Mouse (Mus musculus): ENCODE results near the gene Taar9. TPM values are rescaled to one million over a fixed set of nuclear protein-coding genes. Genes with fewer than 3 reads are reported as not detected.

Gene Taar9
- not detected for polyA plus RNA-seq (2014; fragmentation: Illumina TruSeq; extraction: RNeasy Lipid Tissue Mini Kit (QIAGEN cat#74804); ENCODE audit: insufficient read depth, low read depth, low replicate concordance)

DNA sequence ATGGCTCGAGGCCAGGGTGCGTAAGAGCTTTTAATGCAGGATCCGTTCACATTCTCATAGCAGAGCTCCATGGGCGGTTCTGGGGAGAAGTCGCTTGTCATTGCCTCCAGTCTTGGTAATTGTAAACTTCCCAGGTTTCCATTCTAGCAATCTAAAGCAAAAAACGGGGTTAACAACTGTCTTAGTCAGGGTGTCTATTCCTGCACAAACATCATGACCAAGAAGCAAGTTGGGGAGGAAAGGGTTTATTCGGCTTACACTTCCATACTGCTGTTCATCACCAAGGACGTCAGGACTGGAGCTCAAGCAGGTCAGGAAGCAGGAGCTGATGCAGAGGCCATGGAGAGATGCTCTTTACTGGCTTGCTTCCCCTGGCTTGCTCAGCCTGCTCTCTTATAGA is at the start of gene Taar9:
Taar9 (minus strand) TSS at position 101 of the 400 bp plus-strand sequence.

DNA sequence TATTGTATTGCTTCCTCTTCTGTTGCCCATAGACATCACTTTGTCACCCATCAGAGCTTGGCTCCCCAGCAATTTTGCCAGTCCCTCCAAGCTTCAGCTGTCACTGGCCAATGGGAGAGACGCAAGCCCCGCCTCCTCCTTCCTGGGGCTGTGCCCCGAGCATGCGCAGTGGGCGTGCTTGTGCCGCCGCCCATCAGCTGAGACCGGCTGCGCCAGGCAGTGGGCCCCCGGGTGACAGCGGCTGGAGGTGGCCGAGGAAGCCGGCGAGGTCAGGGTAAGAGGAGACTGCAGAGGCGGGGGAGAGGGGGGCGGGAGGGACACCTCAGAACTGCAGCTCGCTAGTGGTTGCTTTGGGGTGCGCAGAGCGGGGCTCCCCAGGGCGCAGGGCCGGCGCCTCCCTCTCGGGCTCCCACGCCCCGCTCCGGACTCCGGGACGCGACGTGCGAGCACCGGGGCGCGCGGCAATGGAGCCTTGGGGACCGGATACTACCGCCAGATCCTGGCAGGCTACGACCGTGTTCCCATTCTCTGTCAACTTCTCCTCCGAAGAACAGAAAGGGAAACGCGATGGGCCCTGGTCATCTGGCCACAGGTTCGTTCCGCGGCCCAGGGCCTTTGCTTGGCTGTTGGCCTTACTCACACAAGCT is 39.9 kb upstream of the Taar9 start, which contains the start of gene Stx7:
Stx7 (plus strand) TSS at position 168 of the 647 bp plus-strand sequence.

DNA sequence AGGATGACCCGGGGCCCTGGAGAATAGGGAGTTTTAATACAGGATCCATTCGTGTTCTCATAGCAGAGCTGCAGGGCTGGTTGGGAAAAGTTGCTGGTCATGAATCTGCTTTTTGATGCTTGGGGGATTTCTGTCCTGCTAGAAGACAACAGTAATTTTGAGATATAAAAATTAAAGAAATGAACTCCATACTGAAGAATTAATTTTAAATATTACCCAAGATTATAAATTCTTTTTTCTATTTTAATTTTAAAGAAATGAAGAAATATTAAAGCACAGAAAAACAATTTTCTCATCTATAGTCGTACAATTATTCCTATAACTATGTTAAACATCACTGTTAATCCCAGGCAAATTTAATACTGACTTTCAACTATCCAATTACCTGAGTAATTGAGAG is 7.5 kb downstream of the Taar9 start, which contains the start of gene Taar8c:
Taar8c (minus strand) TSS at position 101 of the 400 bp plus-strand sequence.

DNA sequence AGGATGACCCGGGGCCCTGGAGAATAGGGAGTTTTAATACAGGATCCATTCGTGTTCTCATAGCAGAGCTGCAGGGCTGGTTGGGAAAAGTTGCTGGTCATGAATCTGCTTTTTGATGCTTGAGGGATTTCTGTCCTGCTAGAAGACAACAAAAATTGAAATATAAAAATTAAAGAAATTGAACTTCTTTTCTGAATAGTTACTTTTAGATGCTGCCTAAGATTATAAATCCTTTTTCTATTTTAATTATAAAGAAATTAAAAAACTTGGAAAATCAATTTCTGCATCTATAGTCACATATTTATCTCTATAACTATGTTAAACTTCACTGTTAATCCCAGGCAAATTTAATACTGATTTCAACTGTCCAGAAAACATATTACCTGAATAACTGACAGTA is 17.1 kb downstream of the Taar9 start, which contains the start of gene Taar8b:
Taar8b (minus strand) TSS at position 101 of the 400 bp plus-strand sequence.

DNA sequence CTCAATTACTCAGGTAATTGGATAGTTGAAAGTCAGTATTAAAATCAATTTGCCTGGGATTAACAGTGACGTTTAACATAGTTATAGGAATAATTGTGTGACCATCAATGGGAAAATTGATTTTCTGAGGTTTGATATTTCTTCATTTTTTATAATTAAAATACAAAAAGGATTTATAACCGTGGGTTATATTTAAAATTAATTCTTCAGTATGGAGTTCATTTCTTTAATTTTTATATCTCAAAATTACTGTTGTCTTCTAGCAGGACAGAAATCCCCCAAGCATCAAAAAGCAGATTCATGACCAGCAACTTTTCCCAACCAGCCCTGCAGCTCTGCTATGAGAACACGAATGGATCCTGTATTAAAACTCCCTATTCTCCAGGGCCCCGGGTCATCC is 33.1 kb downstream of the Taar9 start, which contains the start of gene Taar8a:
Taar8a (plus strand) TSS at position 301 of the 400 bp plus-strand sequence.

Other genes with a start within 250 kb of the Taar9 start
- gene Vnn1, start 214.8 kb downstream of the Taar9 start, polyA plus RNA-seq (2014; fragmentation: Illumina TruSeq; extraction: RNeasy Lipid Tissue Mini Kit (QIAGEN cat#74804); ENCODE audit: insufficient read depth, low read depth, low replicate concordance), result 8.9 TPM
- not detected for gene Taar1, start 189.2 kb downstream of the Taar9 start, polyA plus RNA-seq (2014; fragmentation: Illumina TruSeq; extraction: RNeasy Lipid Tissue Mini Kit (QIAGEN cat#74804); ENCODE audit: insufficient read depth, low read depth, low replicate concordance)
- gene Taar2, start 171.0 kb downstream of the Taar9 start, polyA plus RNA-seq (2014; fragmentation: Illumina TruSeq; extraction: RNeasy Lipid Tissue Mini Kit (QIAGEN cat#74804); ENCODE audit: insufficient read depth, low read depth, low replicate concordance), result 0.24 TPM
- not detected for gene Taar3, start 160.0 kb downstream of the Taar9 start, polyA plus RNA-seq (2014; fragmentation: Illumina TruSeq; extraction: RNeasy Lipid Tissue Mini Kit (QIAGEN cat#74804); ENCODE audit: insufficient read depth, low read depth, low replicate concordance)
- gene Taar4, start 149.0 kb downstream of the Taar9 start, polyA plus RNA-seq (2014; fragmentation: Illumina TruSeq; extraction: RNeasy Lipid Tissue Mini Kit (QIAGEN cat#74804); ENCODE audit: insufficient read depth, low read depth, low replicate concordance), result not detected
- gene Taar5, start 138.8 kb downstream of the Taar9 start, polyA plus RNA-seq (2014; fragmentation: Illumina TruSeq; extraction: RNeasy Lipid Tissue Mini Kit (QIAGEN cat#74804); ENCODE audit: insufficient read depth, low read depth, low replicate concordance), result not detected
- not detected for gene Taar6, start 123.9 kb downstream of the Taar9 start, polyA plus RNA-seq (2014; fragmentation: Illumina TruSeq; extraction: RNeasy Lipid Tissue Mini Kit (QIAGEN cat#74804); ENCODE audit: insufficient read depth, low read depth, low replicate concordance)
- not detected for gene Taar7a, start 116.1 kb downstream of the Taar9 start, polyA plus RNA-seq (2014; fragmentation: Illumina TruSeq; extraction: RNeasy Lipid Tissue Mini Kit (QIAGEN cat#74804); ENCODE audit: insufficient read depth, low read depth, low replicate concordance)
- not detected for gene Taar7b, start 109.6 kb downstream of the Taar9 start, polyA plus RNA-seq (2014; fragmentation: Illumina TruSeq; extraction: RNeasy Lipid Tissue Mini Kit (QIAGEN cat#74804); ENCODE audit: insufficient read depth, low read depth, low replicate concordance)
- gene Taar7d, start 82.3 kb downstream of the Taar9 start, polyA plus RNA-seq (2014; fragmentation: Illumina TruSeq; extraction: RNeasy Lipid Tissue Mini Kit (QIAGEN cat#74804); ENCODE audit: insufficient read depth, low read depth, low replicate concordance), result not detected
- gene Taar7e, start 71.9 kb downstream of the Taar9 start, polyA plus RNA-seq (2014; fragmentation: Illumina TruSeq; extraction: RNeasy Lipid Tissue Mini Kit (QIAGEN cat#74804); ENCODE audit: insufficient read depth, low read depth, low replicate concordance), result not detected
- gene Taar7f, start 60.0 kb downstream of the Taar9 start, polyA plus RNA-seq (2014; fragmentation: Illumina TruSeq; extraction: RNeasy Lipid Tissue Mini Kit (QIAGEN cat#74804); ENCODE audit: insufficient read depth, low read depth, low replicate concordance), result not detected
- not detected for gene Taar8a, start 33.0 kb downstream of the Taar9 start, polyA plus RNA-seq (2014; fragmentation: Illumina TruSeq; extraction: RNeasy Lipid Tissue Mini Kit (QIAGEN cat#74804); ENCODE audit: insufficient read depth, low read depth, low replicate concordance)
- gene Taar8b, start 17.2 kb downstream of the Taar9 start, polyA plus RNA-seq (2014; fragmentation: Illumina TruSeq; extraction: RNeasy Lipid Tissue Mini Kit (QIAGEN cat#74804); ENCODE audit: insufficient read depth, low read depth, low replicate concordance), result not detected
- not detected for gene Taar8c, start 7.6 kb downstream of the Taar9 start, polyA plus RNA-seq (2014; fragmentation: Illumina TruSeq; extraction: RNeasy Lipid Tissue Mini Kit (QIAGEN cat#74804); ENCODE audit: insufficient read depth, low read depth, low replicate concordance)
- gene Stx7, start 39.8 kb upstream of the Taar9 start, polyA plus RNA-seq (2014; fragmentation: Illumina TruSeq; extraction: RNeasy Lipid Tissue Mini Kit (QIAGEN cat#74804); ENCODE audit: insufficient read depth, low read depth, low replicate concordance), result 90.9 TPM
- 0.21 TPM for gene Moxd1, start 114.0 kb upstream of the Taar9 start, polyA plus RNA-seq (2014; fragmentation: Illumina TruSeq; extraction: RNeasy Lipid Tissue Mini Kit (QIAGEN cat#74804); ENCODE audit: insufficient read depth, low read depth, low replicate concordance)